Mouse (Mus musculus) spleen, adult 2 months (tissue): Measurements from ENCODE around the gene Dcpp2. TPM values are rescaled to one million over a fixed set of nuclear protein-coding genes. Genes with fewer than 3 reads are reported as not detected.

Source experiments
- DNase-seq, 2 experiments: peaks; one replicate each; pipeline versions ENCODE4 v3.0.0 to v3.0.0-alpha.2; 2012 to 2021; ENCODE audit warnings: low spot score in 2 of 2, low read depth in 1 of 2
- H3K27ac ChIP-seq: fragments of 200-500 bp; 2 replicates; pipeline ENCODE4 v1.5.1; 2012; ENCODE audit warnings: low read length, inconsistent platforms; ENCODE audit not compliant: insufficient read depth
- H3K27me3 ChIP-seq: fragments of 200-500 bp; 2 replicates; pipeline ENCODE4 v1.6.1; 2012; ENCODE audit warnings: mild to moderate bottlenecking, moderate library complexity, low read length, inconsistent platforms; ENCODE audit not compliant: control insufficient read depth, insufficient read depth
- H3K36me3 ChIP-seq: fragments of 200-500 bp; 2 replicates; pipeline ENCODE4 v1.6.1; 2012; ENCODE audit warnings: mild to moderate bottlenecking, low read length, inconsistent platforms; ENCODE audit not compliant: control insufficient read depth, insufficient read depth
- H3K4me1 ChIP-seq: fragments of 200-500 bp; 2 replicates; pipeline ENCODE4 v1.6.1; 2011; ENCODE audit warnings: inconsistent platforms; ENCODE audit not compliant: control insufficient read depth, insufficient read depth, insufficient read length
- H3K4me3 ChIP-seq: fragments of 200-500 bp; 2 replicates; pipeline ENCODE4 v1.5.1; 2011; ENCODE audit warnings: mild to moderate bottlenecking, inconsistent platforms; ENCODE audit not compliant: insufficient read depth, insufficient read length; ENCODE audit errors: extremely low read depth
- CTCF ChIP-seq: fragments of 200-500 bp; IDR thresholded peaks from 2 replicates; pipeline ENCODE4 v1.5.1; 2011; ENCODE audit warnings: mild to moderate bottlenecking, inconsistent platforms; ENCODE audit not compliant: insufficient read depth, insufficient read length, insufficient replicate concordance; ENCODE audit errors: extremely low read depth
- POLR2A ChIP-seq: fragments of 200-500 bp; IDR thresholded peaks from 2 replicates; pipeline ENCODE4 v1.6.1; 2011; ENCODE audit warnings: low read depth, low read length, inconsistent platforms
- WGBS: fragments of 180-500 bp; shearing (Covaris S2); methylation state at CpG from one replicate; pipeline ENCODE4 v1.1.7; 2018; 5-methylcytosine and 5-hydroxymethylcytosine counted together
- polyA plus RNA-seq: library from polyadenylated mRNA; depleted of rRNA; stranded (reverse); fragments of >200 nt; gene quantifications from 2 replicates; pipeline ENCODE4 v1.2.3, GENCODE M21; 2012

The Dcpp2 gene
- polyA plus RNA-seq, 1 experiment, result not detected

- no peaks in the 10 kb centered on the region for H3K36me3 ChIP-seq
Observed at GRCm38 (mm10) chr17:23850853-23851749, 29.6 kb upstream of the Dcpp2 start.

GRCm38 (mm10) chr17:23853292-23853691, 27.4 kb upstream of the Dcpp2 start:
- Histone ChIP-seq H3K36me3 (no peaks in the 10 kb centered on the region), H3K27ac (no peak overlapping the region), H3K4me1 (no peaks in the 10 kb centered on the region), H3K4me3 (no peak overlapping the region), H3K27me3 (no peaks in the 10 kb centered on the region)
- TF ChIP-seq POLR2A (no peak), CTCF (peak; percentile 48; the same call in 1 of the 2 replicates)
- DNase-seq, result peak in 1 of 2 experiments; percentile 46
- WGBS, result 41% methylated on average over 5 of the region's 5 CpGs

More at GRCm38 (mm10) chr17:23850853-23851749, 29.6 kb upstream of the Dcpp2 start:
- H3K27me3 ChIP-seq, result no peaks in the 10 kb centered on the region
- no peaks in the 10 kb centered on the region for H3K4me1 ChIP-seq
- peak in 1 of 2 experiments; percentile 28 for DNase-seq
- WGBS, result 58% methylated on average over 18 of the region's 19 CpGs
- TF ChIP-seq CTCF (peak; percentile 48; the same call in 1 of the 2 replicates), POLR2A (no peak)
- no peak overlapping the region for H3K27ac ChIP-seq
- H3K4me3 ChIP-seq, result no peak overlapping the region

- no peaks in the 10 kb centered on the region for H3K36me3 ChIP-seq
- WGBS, result 91% methylated on average over 10 of the region's 10 CpGs
- no peak overlapping the region for H3K27ac ChIP-seq
- H3K4me3 ChIP-seq, result no peak overlapping the region
- TF ChIP-seq CTCF, result no peak
- no peak for TF ChIP-seq POLR2A
- DNase-seq, result no peak
- no peaks in the 10 kb centered on the region for H3K4me1 ChIP-seq
- no peaks in the 10 kb centered on the region for H3K27me3 ChIP-seq
Observed at GRCm38 (mm10) chr17:23854229-23854765, 26.4 kb upstream of the Dcpp2 start.

- H3K4me3 ChIP-seq, result no peak overlapping the region
- 92% methylated on average over 6 of the region's 6 CpGs for WGBS
- no peak for DNase-seq
Observed at GRCm38 (mm10) chr17:23857193-23857592, 23.5 kb upstream of the Dcpp2 start.

GRCm38 (mm10) chr17:23857913-23858312, 22.8 kb upstream of the Dcpp2 start:
- Histone ChIP-seq H3K4me3 (no peak overlapping the region), H3K27ac (no peak overlapping the region), H3K36me3 (no peaks in the 10 kb centered on the region), H3K27me3 (no peaks in the 10 kb centered on the region), H3K4me1 (no peaks in the 10 kb centered on the region)
- DNase-seq, result no peak
- WGBS, result 93% methylated on average over 2 of the region's 2 CpGs
- no peak for TF ChIP-seq POLR2A
- no peak for TF ChIP-seq CTCF

More at GRCm38 (mm10) chr17:23857193-23857592, 23.5 kb upstream of the Dcpp2 start:
- Histone ChIP-seq H3K27me3 (no peaks in the 10 kb centered on the region), H3K36me3 (no peaks in the 10 kb centered on the region), H3K4me1 (no peaks in the 10 kb centered on the region), H3K27ac (no peak overlapping the region)
- TF ChIP-seq CTCF (no peak), POLR2A (no peak)

- whole genome bisulfite sequencing, result 85% methylated on average over 4 of the region's 4 CpGs
- Histone ChIP-seq H3K4me1 (no peaks in the 10 kb centered on the region), H3K4me3 (no peak overlapping the region), H3K36me3 (no peaks in the 10 kb centered on the region), H3K27ac (no peak overlapping the region), H3K27me3 (no peaks in the 10 kb centered on the region)
- TF ChIP-seq POLR2A (no peak), CTCF (no peak)
- no peak for DNase-seq
Observed at GRCm38 (mm10) chr17:23862926-23863325, 17.8 kb upstream of the Dcpp2 start.
